Mouse (Mus musculus): Measurements from ENCODE around the gene Bloc1s5. TPM values are rescaled to one million over a fixed set of nuclear protein-coding genes. Genes with fewer than 3 reads are reported as not detected.

Bloc1s5 gene
- polyA plus RNA-seq, 1 experiment from 2014 or later, result 10.6 TPM

DNA sequence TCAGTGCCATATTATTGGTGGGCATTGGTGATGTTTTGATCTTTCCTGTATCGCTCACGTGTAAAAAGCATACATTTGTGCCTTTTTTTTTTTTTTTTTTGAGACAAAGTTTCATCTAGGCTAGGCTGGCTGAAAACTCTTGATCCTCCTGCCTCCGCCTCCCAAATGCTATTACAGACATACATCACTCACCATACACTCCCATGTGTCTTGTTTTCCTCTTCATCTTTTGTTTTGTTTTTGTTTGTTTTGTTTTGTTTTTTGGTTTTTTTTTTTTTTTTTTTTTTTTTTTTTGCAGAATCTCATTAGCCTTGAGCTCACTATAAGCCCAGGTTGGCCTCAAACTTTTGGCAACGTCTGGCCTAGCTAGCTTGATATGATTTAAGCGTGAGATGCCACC lies 47.6 kb downstream of the Bloc1s5 start:
- ATAC-seq, result no peak
- no peak overlapping the region for H3K4me3 ChIP-seq (ENCODE audit: low read depth, low read length)
- no peaks in the 10 kb centered on the region for H3K4me1 ChIP-seq (replicated peaks; ENCODE audit: control insufficient read depth, insufficient read depth, low read length)
- no peak overlapping the region for H3K9ac ChIP-seq (ENCODE audit: low read depth, low read length)
- no peaks in the 10 kb centered on the region for H3K9me3 ChIP-seq (ENCODE audit: control insufficient read depth)
- no peak for TF ChIP-seq CTCF (IDR thresholded peaks at IDR 0.05; ENCODE audit: low read depth)
- H3K27ac ChIP-seq (ENCODE audit: low read depth, low read length), result no peak overlapping the region
- WGBS, result 87% methylated on average over 5 of the region's 5 CpGs
- no peaks in the 10 kb centered on the region for H3K36me3 ChIP-seq (ENCODE audit: control insufficient read depth, insufficient read depth)
- H3K4me2 ChIP-seq (replicated peaks; ENCODE audit: low read depth), result no peak overlapping the region
- no peaks in the 10 kb centered on the region for H3K27me3 ChIP-seq (replicated peaks; ENCODE audit: control insufficient read depth, insufficient read depth, low read length)

- H3K36me3 ChIP-seq (ENCODE audit: control insufficient read depth, insufficient read depth), result no peaks in the 10 kb centered on the region
- no peaks in the 10 kb centered on the region for H3K9me3 ChIP-seq (ENCODE audit: control insufficient read depth)
- no peaks in the 10 kb centered on the region for H3K27me3 ChIP-seq (replicated peaks; ENCODE audit: control insufficient read depth, insufficient read depth, low read length)
- H3K27ac ChIP-seq (ENCODE audit: low read depth, low read length), result no peak overlapping the region
- no peaks in the 10 kb centered on the region for H3K4me1 ChIP-seq (replicated peaks; ENCODE audit: control insufficient read depth, insufficient read depth, low read length)
- H3K9ac ChIP-seq (ENCODE audit: low read depth, low read length), result no peak overlapping the region
- no peak overlapping the region for H3K4me2 ChIP-seq (replicated peaks; ENCODE audit: low read depth)
- no peak for ATAC-seq
- WGBS, result 93% methylated on average over 4 of the region's 4 CpGs
- TF ChIP-seq CTCF (IDR thresholded peaks at IDR 0.05; ENCODE audit: low read depth), result no peak
- H3K4me3 ChIP-seq (ENCODE audit: low read depth, low read length), result no peak overlapping the region
These were observed 48.5 kb downstream of the Bloc1s5 start for GRCm38 (mm10) chr13:38586451-38586850.

- Histone ChIP-seq H3K9ac (ENCODE audit: low read depth, low read length) (no peak overlapping the region), H3K9me3 (ENCODE audit: control insufficient read depth) (no peaks in the 10 kb centered on the region), H3K4me1 (replicated peaks; ENCODE audit: control insufficient read depth, insufficient read depth, low read length) (no peaks in the 10 kb centered on the region), H3K27me3 (replicated peaks; ENCODE audit: control insufficient read depth, insufficient read depth, low read length) (no peaks in the 10 kb centered on the region), H3K27ac (ENCODE audit: low read depth, low read length) (no peak overlapping the region), H3K36me3 (ENCODE audit: control insufficient read depth, insufficient read depth) (no peaks in the 10 kb centered on the region), H3K4me3 (ENCODE audit: low read depth, low read length) (no peak overlapping the region), H3K4me2 (replicated peaks; ENCODE audit: low read depth) (no peak overlapping the region)
- ATAC-seq, result no peak
- TF ChIP-seq CTCF (IDR thresholded peaks at IDR 0.05; ENCODE audit: low read depth), result no peak
- 60% methylated on average over 3 of the region's 3 CpGs for WGBS
These were observed 52.1 kb downstream of the Bloc1s5 start for GRCm38 (mm10) chr13:38582768-38583167.

- Histone ChIP-seq H3K4me3 (ENCODE audit: low read depth, low read length) (no peak overlapping the region), H3K4me2 (replicated peaks; ENCODE audit: low read depth) (peak overlapping the region; percentile 33; the same call in 1 of the 2 replicates), H3K9ac (ENCODE audit: low read depth, low read length) (no peak overlapping the region), H3K36me3 (ENCODE audit: control insufficient read depth, insufficient read depth) (no peaks in the 10 kb centered on the region), H3K9me3 (ENCODE audit: control insufficient read depth) (no peaks in the 10 kb centered on the region), H3K4me1 (replicated peaks; ENCODE audit: control insufficient read depth, insufficient read depth, low read length) (no peaks in the 10 kb centered on the region), H3K27me3 (replicated peaks; ENCODE audit: control insufficient read depth, insufficient read depth, low read length) (no peaks in the 10 kb centered on the region), H3K27ac (ENCODE audit: low read depth, low read length) (no peak overlapping the region)
- peak; percentile 41; the same call in 1 of the 2 replicates for ATAC-seq
- peak; percentile 77 for TF ChIP-seq CTCF (IDR thresholded peaks at IDR 0.05; ENCODE audit: low read depth)
- WGBS, result 44% methylated on average over 11 of the region's 11 CpGs
These were observed 54.1 kb downstream of the Bloc1s5 start for GRCm38 (mm10) chr13:38580601-38581457.

- no peaks in the 10 kb centered on the region for H3K36me3 ChIP-seq (ENCODE audit: control insufficient read depth, insufficient read depth)
- WGBS, result 52% methylated on average over 25 of the region's 25 CpGs
- no peaks in the 10 kb centered on the region for H3K9me3 ChIP-seq (ENCODE audit: control insufficient read depth)
- H3K4me2 ChIP-seq (replicated peaks; ENCODE audit: low read depth), result peak overlapping the region; percentile 33; the same call in 1 of the 2 replicates
- no peak overlapping the region for H3K4me3 ChIP-seq (ENCODE audit: low read depth, low read length)
- no peak overlapping the region for H3K27ac ChIP-seq (ENCODE audit: low read depth, low read length)
- H3K27me3 ChIP-seq (replicated peaks; ENCODE audit: control insufficient read depth, insufficient read depth, low read length), result no peaks in the 10 kb centered on the region
- no peak overlapping the region for H3K9ac ChIP-seq (ENCODE audit: low read depth, low read length)
- TF ChIP-seq CTCF (IDR thresholded peaks at IDR 0.05; ENCODE audit: low read depth), result no peak
- ATAC-seq, result 0 out of 2 replicates have a peak, but pooled peaks have one; percentile 8
- H3K4me1 ChIP-seq (replicated peaks; ENCODE audit: control insufficient read depth, insufficient read depth, low read length), result no peaks in the 10 kb centered on the region
These were observed 54.8 kb downstream of the Bloc1s5 start for GRCm38 (mm10) chr13:38579971-38580600.

- no peaks in the 10 kb centered on the region for H3K27me3 ChIP-seq (replicated peaks; ENCODE audit: control insufficient read depth, insufficient read depth, low read length)
- H3K36me3 ChIP-seq (ENCODE audit: control insufficient read depth, insufficient read depth), result no peaks in the 10 kb centered on the region
- H3K4me2 ChIP-seq (replicated peaks; ENCODE audit: low read depth), result no peak overlapping the region
- H3K4me3 ChIP-seq (ENCODE audit: low read depth, low read length), result no peak overlapping the region
- H3K9me3 ChIP-seq (ENCODE audit: control insufficient read depth), result no peaks in the 10 kb centered on the region
- 52% methylated on average over 3 of the region's 3 CpGs for WGBS
- no peak overlapping the region for H3K9ac ChIP-seq (ENCODE audit: low read depth, low read length)
- H3K4me1 ChIP-seq (replicated peaks; ENCODE audit: control insufficient read depth, insufficient read depth, low read length), result no peaks in the 10 kb centered on the region
- H3K27ac ChIP-seq (ENCODE audit: low read depth, low read length), result no peak overlapping the region
- no peak for ATAC-seq
- no peak for TF ChIP-seq CTCF (IDR thresholded peaks at IDR 0.05; ENCODE audit: low read depth)
These were observed 60.2 kb downstream of the Bloc1s5 start for GRCm38 (mm10) chr13:38574668-38575067.
